Mouse (Mus musculus) neural tube, embryonic 13.5 days (tissue): ENCODE measurements around the gene Ddx11. TPM values are rescaled to one million over a fixed set of nuclear protein-coding genes. Genes with fewer than 3 reads are reported as not detected.
"Not testable (repeated sequence)": the region's sequence is repeated elsewhere in the genome, so short reads cannot be mapped to it uniquely, and the experiment has no call there.

Experiments
- ATAC-seq: fragments of 200-750 bp; cut with Nextera tagmentation; 2 replicates; pipeline ENCODE4 v1.8.0; 2017; ENCODE audit warnings: low read depth, mild to moderate bottlenecking, moderate TSS enrichment, moderate library complexity
- H3K27ac ChIP-seq: fragments of 300-500 bp; sonication (generic); replicated peaks from 2 replicates; pipeline ENCODE4 v1.5.1; 2015; ENCODE audit warnings: moderate library complexity, mild to moderate bottlenecking, inconsistent platforms
- H3K27me3 ChIP-seq: fragments of 300-500 bp; sonication (generic); 2 replicates; pipeline ENCODE4 v1.6.1; 2015; ENCODE audit warnings: mild to moderate bottlenecking, inconsistent platforms
- H3K36me3 ChIP-seq: fragments of 300-500 bp; sonication (generic); 2 replicates; pipeline ENCODE4 v1.6.1; 2015; ENCODE audit warnings: mild to moderate bottlenecking, inconsistent platforms
- H3K4me1 ChIP-seq: fragments of 300-500 bp; sonication (generic); replicated peaks from 2 replicates; pipeline ENCODE4 v1.6.1; 2015; ENCODE audit warnings: inconsistent platforms
- H3K4me2 ChIP-seq: fragments of 300-500 bp; sonication (generic); 2 replicates; pipeline ENCODE4 v1.6.1; 2015; ENCODE audit warnings: inconsistent platforms, mild to moderate bottlenecking, moderate library complexity
- H3K4me3 ChIP-seq: fragments of 300-500 bp; sonication (generic); 2 replicates; pipeline ENCODE4 v1.5.1; 2015; ENCODE audit warnings: mild to moderate bottlenecking, inconsistent platforms
- H3K9ac ChIP-seq: fragments of 300-500 bp; sonication (generic); 2 replicates; pipeline ENCODE4 v1.6.1; 2015; ENCODE audit warnings: moderate library complexity, mild to moderate bottlenecking, inconsistent platforms
- H3K9me3 ChIP-seq: fragments of 300-500 bp; sonication (generic); 2 replicates; pipeline ENCODE4 v1.6.1; 2016; ENCODE audit warnings: inconsistent platforms
- WGBS: fragments of 180-500 bp; shearing (Covaris S2); methylation state at CpG from one replicate; pipeline ENCODE4 v1.1.7; 2015; 5-methylcytosine and 5-hydroxymethylcytosine counted together
- polyA plus RNA-seq: library from polyadenylated mRNA; unstranded; fragments of >200 nt; fragmentation: Nextera tagmentation; extraction: Ambion mirVana; gene quantifications from 2 replicates; pipeline ENCODE4 v1.2.1, GENCODE M21; 2015

Gene Ddx11
- polyA plus RNA-seq, 1 experiment from 2014 or later: 5.6 TPM

DNA sequence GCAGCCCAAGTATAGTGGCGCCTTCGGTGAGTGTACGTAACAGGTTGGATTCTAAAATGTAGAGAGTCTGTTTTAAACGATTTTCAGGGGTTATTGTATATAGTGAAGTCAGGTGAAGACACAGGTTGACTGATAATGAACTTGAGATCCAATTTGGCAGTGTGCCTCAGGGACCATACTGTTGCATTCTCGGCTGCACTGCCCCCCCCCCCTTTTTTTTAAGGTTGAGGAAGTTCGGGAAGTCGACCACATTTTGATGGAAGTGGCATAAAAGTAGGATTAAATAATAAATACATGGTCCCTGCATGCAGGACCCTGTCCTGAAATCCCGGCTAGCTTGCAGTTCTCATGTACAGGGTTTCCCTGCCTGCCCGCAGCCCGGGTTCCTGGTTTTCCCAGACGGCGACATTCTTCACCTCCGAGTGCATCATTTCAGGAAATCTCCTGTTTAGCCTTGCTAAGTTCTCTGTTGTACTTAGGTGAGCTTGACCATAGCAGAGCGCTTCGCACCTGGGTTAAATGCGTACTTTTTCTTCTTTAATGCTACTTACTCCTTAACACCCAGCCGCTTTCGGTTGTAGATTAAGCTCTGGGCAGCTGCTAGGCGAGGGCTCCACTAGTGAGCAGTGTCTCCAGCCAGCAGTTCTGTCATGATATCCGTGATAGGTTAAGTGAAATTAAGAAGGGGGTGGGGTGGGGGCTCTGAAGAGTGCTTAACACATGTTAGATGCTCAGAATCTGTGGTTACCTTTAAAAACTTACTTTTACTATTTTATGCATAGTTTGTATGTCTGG is 693 bp downstream of the Ddx11 start:
- no peak overlapping the region; the same call in 1 of the 2 replicates for H3K27ac ChIP-seq
- H3K9ac ChIP-seq: peak overlapping the region; percentile 75
- H3K9me3 ChIP-seq: no peaks in the 10 kb centered on the region
- peaks cover 9% of the 10 kb centered on the region for H3K4me1 ChIP-seq
- WGBS: 1% methylated on average over 20 of the region's 20 CpGs
- ATAC-seq: peak; percentile 29
- peak overlapping the region; percentile 75 for H3K4me3 ChIP-seq
- H3K36me3 ChIP-seq: peaks cover 24% of the 10 kb centered on the region
- H3K27me3 ChIP-seq: no peaks in the 10 kb centered on the region
- peak overlapping the region; percentile 68 for H3K4me2 ChIP-seq

DNA sequence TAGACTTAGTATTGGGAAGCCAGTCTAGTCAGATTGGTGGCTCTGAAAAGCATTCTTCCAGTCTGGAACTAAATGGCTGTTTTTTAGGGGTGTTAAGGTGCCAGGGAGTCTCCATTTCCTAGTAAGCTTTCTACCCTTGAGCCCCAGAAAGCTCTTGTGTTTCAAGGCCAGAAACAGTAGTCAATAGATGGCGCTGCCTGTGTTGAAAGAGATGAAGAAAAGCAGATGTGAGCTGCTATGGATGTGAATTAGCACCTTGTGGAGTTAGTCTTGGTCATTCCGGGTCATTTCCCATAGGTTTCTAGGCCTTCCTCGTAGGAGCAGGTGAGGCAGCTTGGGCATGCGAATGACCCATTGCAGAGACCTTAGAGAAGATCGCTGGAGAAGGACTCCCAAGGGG is 1.9 kb downstream of the Ddx11 start:
- no peaks in the 10 kb centered on the region for H3K9me3 ChIP-seq
- H3K27me3 ChIP-seq: no peaks in the 10 kb centered on the region
- no peak overlapping the region for H3K9ac ChIP-seq
- WGBS: 83% methylated on average over 5 of the region's 5 CpGs
- H3K4me2 ChIP-seq: no peak overlapping the region
- peaks cover 13% of the 10 kb centered on the region; the same call in 1 of the 2 replicates for H3K36me3 ChIP-seq
- H3K27ac ChIP-seq: no peak overlapping the region
- peaks cover 9% of the 10 kb centered on the region for H3K4me1 ChIP-seq
- no peak overlapping the region for H3K4me3 ChIP-seq
- ATAC-seq: no peak

DNA sequence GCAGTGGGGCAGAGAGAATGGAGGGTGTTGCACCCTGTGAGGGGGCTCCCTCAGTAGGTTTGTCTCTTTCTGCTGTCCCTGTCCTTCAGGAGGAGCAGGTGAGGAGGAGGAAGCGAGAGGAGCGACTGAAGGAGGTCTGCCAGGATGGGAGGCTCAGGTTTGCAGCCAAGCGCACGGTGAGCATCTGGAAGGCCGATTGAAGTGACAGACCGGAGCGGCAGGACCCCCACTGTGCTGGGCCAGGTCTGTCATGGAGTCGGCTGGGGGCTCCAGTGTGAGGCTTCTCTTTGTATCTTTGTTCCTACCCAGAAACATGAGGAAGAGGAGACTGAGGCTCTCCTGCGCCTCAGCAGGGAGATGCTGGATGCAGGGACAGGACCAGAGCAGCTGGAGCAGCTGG is 7.1 kb downstream of the Ddx11 start:
- no peaks in the 10 kb centered on the region for H3K4me1 ChIP-seq
- no peak overlapping the region for H3K9ac ChIP-seq
- H3K4me3 ChIP-seq: no peak overlapping the region
- H3K4me2 ChIP-seq: no peak overlapping the region
- H3K36me3 ChIP-seq: peaks cover 37% of the 10 kb centered on the region
- no peak overlapping the region for H3K27ac ChIP-seq
- no peak for ATAC-seq
- H3K9me3 ChIP-seq: no peaks in the 10 kb centered on the region; the same call in 1 of the 2 replicates
- H3K27me3 ChIP-seq: no peaks in the 10 kb centered on the region
- 84% methylated on average over 9 of the region's 9 CpGs for WGBS

DNA sequence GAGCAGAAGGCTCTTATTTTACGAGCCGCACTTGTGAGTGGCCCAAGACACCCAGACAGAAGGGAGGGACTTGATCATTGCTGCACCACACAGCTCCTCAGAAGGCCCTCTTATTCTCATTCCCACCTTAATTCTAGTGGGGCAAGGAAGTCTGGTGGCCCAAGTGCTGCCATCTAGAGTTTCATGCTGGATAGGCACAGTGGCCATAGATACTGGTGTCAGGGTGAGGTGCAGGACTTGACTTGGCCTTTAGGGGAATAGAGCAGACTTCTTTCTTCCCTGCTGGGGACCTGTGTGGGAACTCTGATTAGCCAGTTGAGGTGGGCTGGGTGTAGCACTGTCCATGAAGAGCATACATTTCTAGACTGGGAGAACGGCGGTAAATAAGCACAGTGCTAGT is 7.9 kb downstream of the Ddx11 start:
- no peaks in the 10 kb centered on the region; the same call in 1 of the 2 replicates for H3K9me3 ChIP-seq
- H3K9ac ChIP-seq: no peak overlapping the region
- H3K36me3 ChIP-seq: peaks cover 38% of the 10 kb centered on the region
- H3K27ac ChIP-seq: no peak overlapping the region
- H3K4me1 ChIP-seq: no peaks in the 10 kb centered on the region
- no peak overlapping the region for H3K4me3 ChIP-seq
- no peak for ATAC-seq
- no peaks in the 10 kb centered on the region for H3K27me3 ChIP-seq
- 98% methylated on average over 4 of the region's 4 CpGs for WGBS
- H3K4me2 ChIP-seq: no peak overlapping the region

DNA sequence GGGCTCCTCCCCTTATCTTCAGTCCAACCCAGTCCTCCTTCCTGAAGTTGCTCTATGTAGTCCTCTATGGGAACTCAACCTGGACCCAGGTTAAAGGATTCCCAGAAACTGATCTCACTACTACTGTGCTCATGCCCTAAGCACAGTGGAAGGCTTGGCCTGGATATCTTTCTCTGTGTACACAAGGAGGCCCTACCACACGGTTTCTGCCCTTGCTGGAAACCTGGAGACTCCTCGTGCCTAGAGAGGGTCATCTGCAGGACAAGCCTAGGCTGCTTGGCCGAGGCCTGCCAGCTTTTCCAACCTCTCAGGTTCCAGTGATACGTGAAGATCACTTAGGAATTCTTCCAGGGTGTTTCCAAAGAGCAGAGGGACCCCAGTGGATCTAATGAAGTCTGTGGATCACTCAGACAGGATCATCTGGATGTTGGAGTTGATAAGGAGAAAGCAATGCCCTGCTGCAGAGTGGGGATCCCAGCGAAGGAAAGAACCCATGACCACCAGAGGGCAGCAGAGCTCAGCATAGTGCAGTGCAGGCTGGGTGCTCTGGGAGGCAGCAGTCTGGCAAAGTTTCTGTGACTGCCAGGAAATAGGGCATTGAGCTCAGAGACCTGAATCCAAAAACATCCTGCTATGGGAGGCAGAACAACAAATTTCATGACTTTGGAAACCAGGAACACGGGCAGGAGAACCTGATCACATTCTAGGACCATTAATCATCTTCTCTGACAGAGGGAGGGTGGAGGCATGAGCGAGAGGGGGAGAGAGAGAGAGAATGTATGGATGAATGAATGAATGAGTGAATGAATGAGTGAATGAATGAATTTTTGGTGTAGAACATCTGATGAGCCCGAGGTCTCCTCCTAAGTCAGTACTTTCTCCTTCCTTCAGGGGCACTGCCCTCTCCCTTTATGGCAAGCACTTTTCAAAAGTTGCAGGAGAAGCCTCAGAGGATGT is 29.7 kb downstream of the Ddx11 start:
- H3K27ac ChIP-seq, H3K4me2 ChIP-seq, H3K4me3 ChIP-seq, H3K4me1 ChIP-seq, H3K9ac ChIP-seq, H3K9me3 ChIP-seq, H3K27me3 ChIP-seq: not testable (repeated sequence)
- WGBS: 78% methylated on average over 5 of the region's 8 CpGs
- peak; percentile 82; the same call in 1 of the 2 replicates for ATAC-seq
- H3K36me3 ChIP-seq: peaks cover 27% of the 10 kb centered on the region; the same call in 1 of the 2 replicates

DNA sequence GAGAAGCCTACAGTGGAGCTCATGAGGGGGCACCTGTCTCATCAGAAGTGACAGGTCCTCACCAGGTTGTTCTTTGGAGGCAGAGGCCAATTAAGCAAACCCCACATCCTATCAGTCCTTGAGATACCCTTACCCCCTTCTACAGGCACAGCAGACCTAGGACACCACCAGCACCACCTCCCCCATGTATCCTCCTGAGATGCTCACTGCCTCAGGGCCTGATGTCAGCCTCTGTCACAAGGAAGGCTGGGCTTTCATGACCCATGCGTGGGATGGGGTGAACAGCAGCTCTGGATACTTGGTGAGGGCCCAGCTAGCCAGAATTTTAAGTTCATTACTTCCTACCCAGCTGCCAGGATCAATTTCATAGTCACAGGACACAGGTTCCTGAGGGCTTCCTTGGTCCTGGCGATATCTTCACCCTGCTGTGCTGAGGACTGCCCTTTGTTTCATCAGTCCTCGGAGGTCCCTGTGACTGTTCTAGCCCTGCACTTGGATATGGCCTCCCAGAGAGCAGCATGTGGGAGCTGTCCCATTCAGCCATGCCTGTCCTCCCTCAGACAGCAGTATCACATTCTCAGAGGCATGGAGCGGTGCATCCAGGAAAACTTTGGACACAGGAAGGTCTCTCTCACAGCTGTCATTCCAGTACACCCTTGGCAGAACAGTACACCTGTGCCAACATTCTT is 30.6 kb downstream of the Ddx11 start:
- H3K4me3 ChIP-seq, H3K9ac ChIP-seq: not testable (repeated sequence)
- 95% methylated on average over 4 of the region's 4 CpGs for WGBS

DNA sequence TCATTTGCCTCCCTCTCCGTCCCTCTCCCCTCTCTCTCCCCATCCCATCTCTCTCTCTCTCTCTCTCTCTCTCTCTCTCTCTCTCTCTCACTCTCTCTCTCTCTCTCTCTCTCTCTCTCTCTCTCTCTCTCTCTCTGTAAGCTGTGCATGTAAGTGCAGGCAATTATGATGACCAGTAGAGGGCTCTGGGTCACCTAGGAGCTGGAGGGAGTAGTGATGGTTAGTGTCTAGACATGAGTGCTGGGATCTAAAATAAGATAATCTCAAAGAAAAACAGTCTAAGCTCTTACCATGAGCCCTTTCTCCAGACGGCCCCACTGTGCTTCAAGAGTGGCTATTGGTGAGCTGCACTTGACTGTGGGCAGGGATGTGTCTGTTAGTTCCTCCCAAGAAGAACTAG is 31.6 kb downstream of the Ddx11 start:
- Histone ChIP-seq H3K4me2 (no peak overlapping the region), H3K9ac (no peak overlapping the region), H3K4me3 (no peak overlapping the region), H3K27ac (no peak overlapping the region), H3K27me3 (no peaks in the 10 kb centered on the region), H3K36me3 (peaks cover 18% of the 10 kb centered on the region; the same call in 1 of the 2 replicates), H3K4me1 (no peaks in the 10 kb centered on the region), H3K9me3 (no peaks in the 10 kb centered on the region)
- ATAC-seq: no peak
- 82% methylated on average over 2 of the region's 2 CpGs for WGBS

More for the DNA sequence above, 30.6 kb downstream of the Ddx11 start:
- ATAC-seq, H3K9me3 ChIP-seq, H3K4me1 ChIP-seq, H3K27ac ChIP-seq, H3K4me2 ChIP-seq, H3K27me3 ChIP-seq: not testable (repeated sequence)
- peaks cover 22% of the 10 kb centered on the region; the same call in 1 of the 2 replicates for H3K36me3 ChIP-seq

DNA sequence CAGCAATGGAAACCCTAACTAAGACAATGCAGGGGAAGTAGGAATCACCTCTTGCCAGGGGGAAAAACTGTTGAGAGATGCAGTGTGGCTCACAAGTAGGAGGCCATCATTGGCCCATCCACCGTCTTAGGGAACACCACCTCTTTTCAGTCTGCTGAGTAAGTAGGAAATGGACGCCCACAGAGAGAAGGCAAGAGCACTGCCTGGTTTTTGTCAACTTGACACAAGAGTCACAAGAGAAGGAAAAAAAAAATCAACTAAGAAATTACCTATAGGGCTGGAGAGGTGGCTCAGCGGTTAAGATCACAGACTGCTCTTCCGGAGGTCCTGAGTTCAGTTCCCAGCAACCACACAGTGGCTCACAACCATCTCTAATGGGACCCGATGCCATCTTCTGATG is 35.0 kb downstream of the Ddx11 start:
- no peaks in the 10 kb centered on the region for H3K27me3 ChIP-seq
- no peaks in the 10 kb centered on the region for H3K4me1 ChIP-seq
- H3K9ac ChIP-seq: no peak overlapping the region
- no peaks in the 10 kb centered on the region for H3K36me3 ChIP-seq
- H3K27ac ChIP-seq: no peak overlapping the region
- no peak for ATAC-seq
- H3K9me3 ChIP-seq: peaks cover 4% of the 10 kb centered on the region; the same call in 1 of the 2 replicates
- no peak overlapping the region for H3K4me2 ChIP-seq
- WGBS: 92% methylated on average over 5 of the region's 5 CpGs
- no peak overlapping the region for H3K4me3 ChIP-seq

DNA sequence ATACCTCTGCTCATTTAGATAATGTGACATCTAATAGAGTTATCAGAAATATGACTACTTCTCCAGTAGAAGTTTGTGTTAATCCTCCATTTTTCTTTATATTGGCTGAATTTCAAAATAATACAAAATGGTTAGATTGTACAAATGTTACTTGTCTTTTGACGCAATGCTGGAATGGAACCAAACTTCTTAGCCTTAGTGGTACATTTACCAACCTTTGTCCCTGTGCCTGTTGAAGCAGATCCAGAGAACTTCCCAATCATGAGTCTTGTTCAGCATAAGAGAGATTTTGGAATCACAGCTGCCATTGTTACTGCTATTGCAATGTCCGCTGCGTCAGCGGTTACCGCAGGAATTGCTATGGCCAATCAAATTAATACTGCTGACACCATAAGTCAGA is 43.8 kb downstream of the Ddx11 start:
- ATAC-seq, H3K9ac ChIP-seq, H3K27me3 ChIP-seq, H3K4me2 ChIP-seq, H3K27ac ChIP-seq, H3K4me3 ChIP-seq, H3K36me3 ChIP-seq, H3K4me1 ChIP-seq: not testable (repeated sequence)
- peaks cover 12% of the 10 kb centered on the region; the same call in 1 of the 2 replicates for H3K9me3 ChIP-seq
- WGBS: 97% methylated on average over 5 of the region's 5 CpGs

DNA sequence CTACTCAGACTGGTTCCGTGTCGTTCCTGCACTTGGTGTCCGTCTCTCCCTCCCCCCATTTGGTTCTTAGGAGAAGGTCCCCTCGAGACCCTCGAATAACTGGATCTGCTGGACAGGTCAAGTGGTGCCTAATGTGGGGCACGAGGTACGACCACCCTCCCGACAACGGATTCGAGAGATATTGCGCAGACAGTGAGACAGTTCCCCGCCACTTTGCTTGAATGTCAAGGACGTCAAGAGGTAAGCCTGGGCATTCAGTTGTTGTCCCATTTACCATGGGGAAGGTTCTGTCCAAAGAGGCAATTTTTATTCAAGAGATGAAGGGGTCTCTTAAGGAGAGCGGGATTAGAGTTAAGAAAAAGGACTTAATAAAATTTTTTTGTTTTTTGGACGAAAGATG is 47.7 kb downstream of the Ddx11 start:
- 96% methylated on average over 15 of the region's 15 CpGs for WGBS
- not testable (repeated sequence) for H3K9ac ChIP-seq, H3K9me3 ChIP-seq, H3K27me3 ChIP-seq, H3K27ac ChIP-seq, H3K36me3 ChIP-seq, ATAC-seq, H3K4me3 ChIP-seq, H3K4me1 ChIP-seq, H3K4me2 ChIP-seq

DNA sequence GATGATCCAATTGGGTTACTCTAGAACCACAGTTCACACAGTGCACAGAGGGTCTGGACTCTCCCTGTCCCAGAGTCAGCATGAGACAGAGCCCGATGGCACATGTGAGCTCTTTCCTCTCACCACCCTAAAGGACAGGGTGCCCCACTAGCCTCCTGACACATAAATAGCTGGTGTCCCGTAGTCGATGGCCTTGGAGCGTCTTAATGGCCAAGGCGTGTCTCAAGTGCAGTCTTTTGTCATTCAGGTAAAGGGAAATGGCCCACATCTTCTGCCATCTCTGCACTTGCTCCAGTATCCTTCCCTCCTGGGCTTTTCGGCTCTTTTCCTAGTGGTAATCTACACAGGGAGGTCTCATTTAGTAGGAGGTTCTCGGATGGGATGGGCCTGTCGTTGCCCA is 67.3 kb downstream of the Ddx11 start:
- WGBS: 91% methylated on average over 8 of the region's 8 CpGs
- H3K27ac ChIP-seq: no peak overlapping the region
- ATAC-seq: no peak
- H3K4me2 ChIP-seq: no peak overlapping the region
- no peak overlapping the region for H3K9ac ChIP-seq
- no peaks in the 10 kb centered on the region for H3K4me1 ChIP-seq
- no peaks in the 10 kb centered on the region for H3K27me3 ChIP-seq
- H3K9me3 ChIP-seq: no peaks in the 10 kb centered on the region
- H3K4me3 ChIP-seq: no peak overlapping the region
- H3K36me3 ChIP-seq: no peaks in the 10 kb centered on the region

DNA sequence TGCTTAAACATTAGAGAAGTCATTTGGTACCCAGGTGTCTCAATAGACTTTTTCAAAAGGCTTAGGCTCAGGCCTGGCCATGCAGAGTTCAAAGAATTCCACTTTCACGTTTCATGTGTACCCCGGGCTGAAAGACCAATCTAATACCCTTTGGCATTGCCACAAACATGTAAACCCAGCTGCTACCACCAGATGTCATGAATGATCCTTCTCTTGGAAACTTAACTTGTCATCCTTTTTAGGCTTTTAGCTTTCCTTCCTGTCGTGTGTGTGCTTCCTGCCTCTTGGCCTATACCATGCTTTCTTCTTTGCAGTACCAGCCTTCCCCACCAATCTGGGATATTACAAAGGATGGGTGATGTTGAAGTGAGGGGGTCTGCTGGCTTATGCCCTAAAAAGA is 73.7 kb downstream of the Ddx11 start:
- Histone ChIP-seq H3K36me3 (no peaks in the 10 kb centered on the region), H3K9ac (no peak overlapping the region), H3K4me2 (no peak overlapping the region), H3K4me3 (no peak overlapping the region), H3K27ac (no peak overlapping the region), H3K9me3 (no peaks in the 10 kb centered on the region), H3K27me3 (no peaks in the 10 kb centered on the region), H3K4me1 (no peaks in the 10 kb centered on the region)
- 68% methylated on average over 3 of the region's 3 CpGs for WGBS
- ATAC-seq: no peak
